Mouse (Mus musculus) embryonic facial prominence, embryonic 12.5 days (tissue): Measurements from ENCODE around the gene Oard1. TPM values are rescaled to one million over a fixed set of nuclear protein-coding genes. Genes with fewer than 3 reads are reported as not detected.

ENCODE experiments used
- ATAC-seq: fragments of 200-750 bp; cut with Nextera tagmentation; 2 replicates; pipeline ENCODE4 v1.8.0; 2017; ENCODE audit not compliant: insufficient number of reproducible peaks, insufficient read depth, low FRiP score, low TSS enrichment
- H3K27ac ChIP-seq: fragments of 300-500 bp; sonication (generic); 2 replicates; pipeline ENCODE4 v1.5.1; 2016; ENCODE audit warnings: mild to moderate bottlenecking
- H3K27me3 ChIP-seq: fragments of 300-500 bp; sonication (generic); 2 replicates; pipeline ENCODE4 v1.6.1; 2016; ENCODE audit warnings: mild to moderate bottlenecking, moderate library complexity
- H3K36me3 ChIP-seq: fragments of 300-500 bp; sonication (generic); 2 replicates; pipeline ENCODE4 v1.6.1; 2016; ENCODE audit warnings: mild to moderate bottlenecking
- H3K4me1 ChIP-seq: fragments of 300-500 bp; sonication (generic); 2 replicates; pipeline ENCODE4 v1.6.1; 2016
- H3K4me2 ChIP-seq: fragments of 300-500 bp; sonication (generic); replicated peaks from 2 replicates; pipeline ENCODE4 v1.6.1; 2016; ENCODE audit warnings: mild to moderate bottlenecking, moderate library complexity
- H3K4me3 ChIP-seq: fragments of 300-500 bp; sonication (generic); 2 replicates; pipeline ENCODE4 v1.5.1; 2016; ENCODE audit warnings: mild to moderate bottlenecking
- H3K9ac ChIP-seq: fragments of 300-500 bp; sonication (generic); 2 replicates; pipeline ENCODE4 v1.6.1; 2016; ENCODE audit warnings: mild to moderate bottlenecking, moderate library complexity
- H3K9me3 ChIP-seq: fragments of 300-500 bp; sonication (generic); 2 replicates; pipeline ENCODE4 v1.6.1; 2016; ENCODE audit warnings: mild to moderate bottlenecking, moderate library complexity
- WGBS: fragments of 180-500 bp; shearing (Covaris S2); methylation state at CpG from one replicate; pipeline ENCODE4 v1.1.7; 2016; 5-methylcytosine and 5-hydroxymethylcytosine counted together
- polyA plus RNA-seq: library from polyadenylated mRNA; unstranded; fragments of >200 nt; fragmentation: Nextera tagmentation; extraction: Ambion mirVana; gene quantifications from 2 replicates; pipeline ENCODE4 v1.2.1, GENCODE M21; 2016

Gene Oard1
- polyA plus RNA-seq: 57.1 and 64.0 TPM in 2 replicates

GRCm38 (mm10) chr17:48409380-48410298 lies at the start of gene Oard1, which contains the start of gene Nfya:
Oard1 (plus strand) TSS chr17:48410014.
Nfya (minus strand) TSS chr17:48409906.
- Histone ChIP-seq H3K9me3 (no peaks in the 10 kb centered on the region), H3K9ac (peak within 1 kb of the TSS; percentile 93), H3K4me1 (peaks cover 15% of the 10 kb centered on the region), H3K4me2 (peak within 1 kb of the TSS; percentile 76), H3K27me3 (no peaks in the 10 kb centered on the region), H3K27ac (peak within 1 kb of the TSS; percentile 100), H3K4me3 (peak within 1 kb of the TSS; percentile 79), H3K36me3 (peaks cover 22% of the 10 kb centered on the region)
- WGBS: under 1% methylated on average over 84 of the region's 84 CpGs
- peak; percentile 97 for ATAC-seq

GRCm38 (mm10) chr17:48360462-48360861 lies 49.4 kb upstream of the Oard1 start:
- H3K9me3 ChIP-seq: no peaks in the 10 kb centered on the region
- no peak overlapping the region for H3K27ac ChIP-seq
- no peak overlapping the region for H3K4me3 ChIP-seq
- no peak for ATAC-seq
- 94% methylated on average over 4 of the region's 4 CpGs for WGBS
- no peak overlapping the region for H3K9ac ChIP-seq
- H3K4me1 ChIP-seq: no peaks in the 10 kb centered on the region
- H3K27me3 ChIP-seq: no peaks in the 10 kb centered on the region
- H3K4me2 ChIP-seq: no peak overlapping the region
- H3K36me3 ChIP-seq: no peaks in the 10 kb centered on the region

- no peak for ATAC-seq
- no peaks in the 10 kb centered on the region for H3K36me3 ChIP-seq
- no peaks in the 10 kb centered on the region for H3K4me1 ChIP-seq
- no peaks in the 10 kb centered on the region for H3K9me3 ChIP-seq
- no peak overlapping the region for H3K9ac ChIP-seq
- H3K27me3 ChIP-seq: no peaks in the 10 kb centered on the region
- H3K4me2 ChIP-seq: no peak overlapping the region
- 83% methylated on average over 3 of the region's 3 CpGs for WGBS
- H3K27ac ChIP-seq: no peak overlapping the region
- no peak overlapping the region for H3K4me3 ChIP-seq
Measured at GRCm38 (mm10) chr17:48362346-48362745, 47.5 kb upstream of the Oard1 start.

- H3K4me1 ChIP-seq: no peaks in the 10 kb centered on the region
- H3K36me3 ChIP-seq: no peaks in the 10 kb centered on the region
- H3K9ac ChIP-seq: no peak overlapping the region
- H3K4me2 ChIP-seq: no peak overlapping the region
- no peak overlapping the region for H3K4me3 ChIP-seq
- no peaks in the 10 kb centered on the region for H3K27me3 ChIP-seq
- H3K27ac ChIP-seq: no peak overlapping the region
- WGBS: 90% methylated on average over 8 of the region's 8 CpGs
- no peak for ATAC-seq
- no peaks in the 10 kb centered on the region for H3K9me3 ChIP-seq
Measured at GRCm38 (mm10) chr17:48362966-48363365, 46.8 kb upstream of the Oard1 start.

GRCm38 (mm10) chr17:48363421-48363965 lies 46.3 kb upstream of the Oard1 start:
- Histone ChIP-seq H3K4me1 (no peaks in the 10 kb centered on the region), H3K9ac (no peak overlapping the region), H3K27ac (no peak overlapping the region), H3K4me2 (no peak overlapping the region), H3K9me3 (no peaks in the 10 kb centered on the region), H3K4me3 (no peak overlapping the region), H3K36me3 (no peaks in the 10 kb centered on the region), H3K27me3 (no peaks in the 10 kb centered on the region)
- WGBS: 69% methylated on average over 6 of the region's 6 CpGs
- no peak for ATAC-seq

GRCm38 (mm10) chr17:48365511-48366155 lies 44.2 kb upstream of the Oard1 start:
- Histone ChIP-seq H3K4me3 (no peak overlapping the region), H3K4me1 (no peaks in the 10 kb centered on the region), H3K27ac (no peak overlapping the region), H3K4me2 (no peak overlapping the region), H3K36me3 (no peaks in the 10 kb centered on the region), H3K27me3 (no peaks in the 10 kb centered on the region), H3K9me3 (no peaks in the 10 kb centered on the region), H3K9ac (no peak overlapping the region)
- 78% methylated on average over 9 of the region's 9 CpGs for WGBS
- no peak for ATAC-seq

GRCm38 (mm10) chr17:48366806-48367205 lies 43.0 kb upstream of the Oard1 start:
- no peak overlapping the region for H3K27ac ChIP-seq
- 85% methylated on average over 5 of the region's 5 CpGs for WGBS
- H3K36me3 ChIP-seq: no peaks in the 10 kb centered on the region
- no peak overlapping the region for H3K4me2 ChIP-seq
- no peaks in the 10 kb centered on the region for H3K4me1 ChIP-seq
- H3K9me3 ChIP-seq: no peaks in the 10 kb centered on the region
- no peak overlapping the region for H3K9ac ChIP-seq
- no peaks in the 10 kb centered on the region for H3K27me3 ChIP-seq
- ATAC-seq: no peak
- H3K4me3 ChIP-seq: no peak overlapping the region

- ATAC-seq: no peak
Measured at GRCm38 (mm10) chr17:48371621-48372020, 38.2 kb upstream of the Oard1 start.

GRCm38 (mm10) chr17:48372987-48373386 lies 36.8 kb upstream of the Oard1 start:
- no peak overlapping the region for H3K4me3 ChIP-seq
- no peaks in the 10 kb centered on the region for H3K4me1 ChIP-seq
- no peaks in the 10 kb centered on the region for H3K9me3 ChIP-seq
- no peak overlapping the region for H3K27ac ChIP-seq
- no peak for ATAC-seq
- no peaks in the 10 kb centered on the region for H3K36me3 ChIP-seq
- H3K9ac ChIP-seq: no peak overlapping the region
- H3K4me2 ChIP-seq: no peak overlapping the region
- WGBS: 54% methylated on average over 8 of the region's 8 CpGs
- no peaks in the 10 kb centered on the region for H3K27me3 ChIP-seq

More at GRCm38 (mm10) chr17:48371621-48372020, 38.2 kb upstream of the Oard1 start:
- Histone ChIP-seq H3K9me3 (no peaks in the 10 kb centered on the region), H3K27me3 (no peaks in the 10 kb centered on the region), H3K9ac (no peak overlapping the region), H3K36me3 (no peaks in the 10 kb centered on the region), H3K4me1 (no peaks in the 10 kb centered on the region), H3K4me2 (no peak overlapping the region), H3K4me3 (no peak overlapping the region), H3K27ac (no peak overlapping the region)

- WGBS: 90% methylated on average over 1 of the region's 1 CpGs
- H3K27ac ChIP-seq: no peak overlapping the region
- no peak for ATAC-seq
- no peaks in the 10 kb centered on the region for H3K9me3 ChIP-seq
- H3K4me3 ChIP-seq: no peak overlapping the region
- H3K9ac ChIP-seq: no peak overlapping the region
- no peaks in the 10 kb centered on the region for H3K36me3 ChIP-seq
- no peak overlapping the region for H3K4me2 ChIP-seq
- no peaks in the 10 kb centered on the region for H3K27me3 ChIP-seq
- H3K4me1 ChIP-seq: no peaks in the 10 kb centered on the region
Measured at GRCm38 (mm10) chr17:48376102-48376501, 33.7 kb upstream of the Oard1 start.

GRCm38 (mm10) chr17:48379050-48379449 lies 30.8 kb upstream of the Oard1 start:
- ATAC-seq: no peak
- Histone ChIP-seq H3K4me3 (no peak overlapping the region), H3K27ac (no peak overlapping the region), H3K4me1 (no peaks in the 10 kb centered on the region), H3K9ac (no peak overlapping the region), H3K4me2 (no peak overlapping the region), H3K27me3 (no peaks in the 10 kb centered on the region), H3K9me3 (no peaks in the 10 kb centered on the region), H3K36me3 (no peaks in the 10 kb centered on the region)
